Mouse (Mus musculus): ENCODE data around the gene Slc22a23.

DNA sequence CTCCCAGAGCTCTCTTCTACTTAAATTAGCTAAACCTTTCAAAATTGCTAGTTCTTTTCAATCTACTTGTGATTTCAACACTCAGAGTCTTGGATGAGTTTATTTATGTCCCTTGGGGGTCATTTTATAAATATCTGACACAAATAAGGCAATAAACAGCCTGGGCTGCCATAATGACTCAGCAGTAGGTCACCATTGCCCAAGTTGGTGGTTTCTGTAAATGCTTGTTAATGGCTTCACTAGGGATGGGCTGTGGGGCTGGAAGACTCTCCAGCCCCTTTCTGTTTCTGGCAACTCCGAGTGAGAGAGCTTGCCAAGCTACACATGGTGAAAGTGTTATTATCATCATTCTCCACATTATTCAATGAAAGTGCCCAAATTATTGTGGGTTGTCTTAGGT, 20.2 kb upstream of the Slc22a23 start:
- TF ChIP-seq CTCF (IDR thresholded peaks at IDR 0.05; ENCODE audit: borderline replicate concordance, control insufficient read depth, extremely low read depth, insufficient read depth, low read length, poor library complexity) (no peak), POLR2A (IDR thresholded peaks at IDR 0.05; ENCODE audit: control insufficient read depth, extremely low read depth, insufficient read depth, low read length, poor library complexity) (no peak)

All from thymus, adult 2 months (tissue).